Mouse (Mus musculus): ENCODE results near the gene Ppp1r3f. TPM values are rescaled to one million over a fixed set of nuclear protein-coding genes. Genes with fewer than 3 reads are reported as not detected.

Ppp1r3f gene
- polyA plus RNA-seq (2016; fragmentation: Nextera tagmentation; extraction: Ambion mirVana): 0.93 and 1.0 TPM in 2 replicates

DNA sequence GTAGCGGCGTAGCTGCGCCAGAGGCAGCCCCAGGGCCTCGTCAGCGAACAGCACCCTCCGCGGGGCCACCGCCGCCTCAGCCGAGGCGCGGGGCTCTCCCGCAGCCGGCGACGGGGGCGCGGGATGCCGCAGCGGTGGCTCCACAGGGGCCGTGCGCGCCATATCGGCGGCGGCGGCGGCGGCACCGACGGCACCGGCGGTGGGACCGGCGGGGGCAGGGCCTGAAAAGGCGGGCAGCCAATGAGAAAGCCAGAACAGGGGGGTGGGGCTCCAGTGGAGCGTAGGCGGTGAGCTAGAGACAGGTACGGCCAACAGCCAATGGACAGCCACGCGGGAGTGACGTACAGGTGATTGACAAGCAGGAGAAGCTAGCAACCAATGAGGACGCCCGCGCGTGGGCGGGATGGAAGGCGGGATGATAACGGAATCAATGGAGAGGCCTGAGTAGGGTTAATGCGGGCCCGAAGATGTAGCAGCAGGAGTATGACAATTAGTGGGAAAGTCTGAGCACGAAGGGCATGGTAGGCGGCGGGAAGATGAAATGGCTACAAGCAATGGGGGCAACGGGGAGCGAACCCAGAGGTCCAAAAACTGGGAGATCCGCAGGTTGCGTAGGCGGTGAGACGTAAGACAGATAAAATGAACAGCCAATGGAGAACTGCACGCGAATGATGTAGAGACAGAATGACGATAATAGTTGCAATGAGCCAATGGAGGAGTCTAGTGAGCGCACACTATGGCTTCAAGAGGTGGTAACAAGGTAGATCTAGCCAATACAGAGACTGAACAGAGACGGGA is at the start of gene Ppp1r3f:
Ppp1r3f (minus strand) TSS at position 197 of the 798 bp plus-strand sequence.
- Histone ChIP-seq H3K36me3 (no peaks in the 10 kb centered on the region), H3K4me2 (peak within 1 kb of the TSS; percentile 85), H3K9ac (peak within 1 kb of the TSS; percentile 80), H3K27me3 (replicated peaks) (no peaks in the 10 kb centered on the region), H3K4me1 (peaks cover 42% of the 10 kb centered on the region), H3K4me3 (peak within 1 kb of the TSS; percentile 76), H3K27ac (peak within 1 kb of the TSS; percentile 86), H3K9me3 (replicated peaks) (no peaks in the 10 kb centered on the region)
- peak; percentile 96 for ATAC-seq
- WGBS (ENCODE audit: insufficient replicate concordance): 9% methylated on average over 46 of the region's 65 CpGs

GRCm38 (mm10) chrX:7617889-7618551 is 43.9 kb upstream of the Ppp1r3f start:
- Histone ChIP-seq H3K4me1 (no peaks in the 10 kb centered on the region), H3K9me3 (replicated peaks) (no peaks in the 10 kb centered on the region), H3K9ac (no peak overlapping the region), H3K27me3 (replicated peaks) (no peaks in the 10 kb centered on the region), H3K36me3 (no peaks in the 10 kb centered on the region), H3K27ac (no peak overlapping the region), H3K4me3 (no peak overlapping the region), H3K4me2 (no peak overlapping the region)
- no peak for ATAC-seq
- WGBS (ENCODE audit: insufficient replicate concordance): 62% methylated on average over 12 of the region's 12 CpGs

- Histone ChIP-seq H3K9ac (no peak overlapping the region), H3K4me3 (peak overlapping the region; percentile 21; the same call in 1 of the 2 replicates), H3K9me3 (replicated peaks) (no peaks in the 10 kb centered on the region), H3K4me1 (no peaks in the 10 kb centered on the region), H3K27me3 (replicated peaks) (peaks cover 40% of the 10 kb centered on the region), H3K27ac (no peak overlapping the region), H3K4me2 (peak overlapping the region; percentile 51), H3K36me3 (no peaks in the 10 kb centered on the region)
- 24% methylated on average over 26 of the region's 26 CpGs for WGBS (ENCODE audit: insufficient replicate concordance)
- no peak for ATAC-seq
Measured at GRCm38 (mm10) chrX:7610536-7611258, 36.6 kb upstream of the Ppp1r3f start.

DNA sequence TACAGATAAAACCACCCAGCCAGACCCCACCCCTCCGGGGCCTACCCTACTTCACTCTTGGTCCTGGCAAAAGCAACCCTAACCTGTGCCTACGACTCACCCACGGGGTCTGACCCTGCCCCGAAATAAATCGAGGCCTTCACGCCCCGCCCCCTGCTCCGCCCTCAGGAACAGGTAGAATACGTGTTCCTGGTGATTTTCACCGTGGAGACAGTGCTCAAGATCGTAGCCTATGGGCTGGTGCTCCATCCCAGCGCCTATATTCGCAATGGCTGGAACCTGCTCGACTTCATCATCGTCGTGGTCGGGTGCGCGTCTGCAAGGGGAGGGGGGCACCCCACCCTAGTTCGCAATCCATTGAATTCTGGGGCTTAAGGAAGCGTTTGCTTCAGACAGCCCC is 36.0 kb upstream of the Ppp1r3f start:
- H3K4me2 ChIP-seq: peak overlapping the region; percentile 51
- H3K36me3 ChIP-seq: no peaks in the 10 kb centered on the region
- H3K4me1 ChIP-seq: no peaks in the 10 kb centered on the region
- H3K9ac ChIP-seq: no peak overlapping the region
- no peak overlapping the region for H3K27ac ChIP-seq
- peaks cover 40% of the 10 kb centered on the region for H3K27me3 ChIP-seq (replicated peaks)
- ATAC-seq: no peak
- H3K4me3 ChIP-seq: peak overlapping the region; percentile 21; the same call in 1 of the 2 replicates
- H3K9me3 ChIP-seq (replicated peaks): no peaks in the 10 kb centered on the region
- 11% methylated on average over 20 of the region's 21 CpGs for WGBS (ENCODE audit: insufficient replicate concordance)

DNA sequence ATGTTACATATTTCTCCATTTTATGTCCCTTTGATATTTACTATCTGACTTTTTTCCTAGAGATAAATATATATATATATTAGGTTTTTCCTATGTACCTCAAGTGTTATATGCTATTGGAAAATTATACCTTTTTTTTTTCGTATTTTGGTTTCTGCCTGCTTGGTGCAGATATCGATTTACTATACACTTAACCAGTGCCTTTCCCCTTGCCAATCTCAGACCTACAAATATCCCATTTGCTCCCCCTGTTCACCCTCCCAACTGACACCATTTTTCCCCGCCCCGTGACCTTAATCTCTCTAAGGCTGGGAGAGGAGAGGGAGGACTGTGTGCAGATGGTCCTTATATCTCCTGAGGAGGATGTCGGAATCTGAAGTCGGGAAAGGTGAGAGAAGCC is 32.7 kb upstream of the Ppp1r3f start, which contains the start of gene Cacna1f:
Cacna1f (plus strand) TSS at position 301 of the 400 bp plus-strand sequence.
- Histone ChIP-seq H3K4me1 (peaks cover 11% of the 10 kb centered on the region), H3K36me3 (peaks cover 6% of the 10 kb centered on the region; the same call in 1 of the 2 replicates), H3K4me2 (peak within 1 kb of the TSS; percentile 72; the same call in 1 of the 2 replicates), H3K9me3 (replicated peaks) (no peaks in the 10 kb centered on the region), H3K4me3 (no peak within 1 kb of the TSS), H3K27ac (no peak within 1 kb of the TSS), H3K9ac (no peak within 1 kb of the TSS), H3K27me3 (replicated peaks) (peaks cover 39% of the 10 kb centered on the region)
- ATAC-seq: no peak
- 56% methylated on average over 6 of the region's 6 CpGs for WGBS (ENCODE audit: insufficient replicate concordance)

- Histone ChIP-seq H3K4me1 (peaks cover 11% of the 10 kb centered on the region), H3K27me3 (replicated peaks) (peaks cover 26% of the 10 kb centered on the region), H3K4me3 (no peak overlapping the region; the same call in 1 of the 2 replicates), H3K9ac (no peak overlapping the region), H3K4me2 (peak overlapping the region; percentile 72), H3K27ac (no peak overlapping the region), H3K36me3 (peaks cover 7% of the 10 kb centered on the region; the same call in 1 of the 2 replicates), H3K9me3 (replicated peaks) (no peaks in the 10 kb centered on the region)
- peak; percentile 17; the same call in 1 of the 2 replicates for ATAC-seq
- WGBS (ENCODE audit: insufficient replicate concordance): 32% methylated on average over 8 of the region's 8 CpGs
Measured at GRCm38 (mm10) chrX:7605575-7605941, 31.5 kb upstream of the Ppp1r3f start.

DNA sequence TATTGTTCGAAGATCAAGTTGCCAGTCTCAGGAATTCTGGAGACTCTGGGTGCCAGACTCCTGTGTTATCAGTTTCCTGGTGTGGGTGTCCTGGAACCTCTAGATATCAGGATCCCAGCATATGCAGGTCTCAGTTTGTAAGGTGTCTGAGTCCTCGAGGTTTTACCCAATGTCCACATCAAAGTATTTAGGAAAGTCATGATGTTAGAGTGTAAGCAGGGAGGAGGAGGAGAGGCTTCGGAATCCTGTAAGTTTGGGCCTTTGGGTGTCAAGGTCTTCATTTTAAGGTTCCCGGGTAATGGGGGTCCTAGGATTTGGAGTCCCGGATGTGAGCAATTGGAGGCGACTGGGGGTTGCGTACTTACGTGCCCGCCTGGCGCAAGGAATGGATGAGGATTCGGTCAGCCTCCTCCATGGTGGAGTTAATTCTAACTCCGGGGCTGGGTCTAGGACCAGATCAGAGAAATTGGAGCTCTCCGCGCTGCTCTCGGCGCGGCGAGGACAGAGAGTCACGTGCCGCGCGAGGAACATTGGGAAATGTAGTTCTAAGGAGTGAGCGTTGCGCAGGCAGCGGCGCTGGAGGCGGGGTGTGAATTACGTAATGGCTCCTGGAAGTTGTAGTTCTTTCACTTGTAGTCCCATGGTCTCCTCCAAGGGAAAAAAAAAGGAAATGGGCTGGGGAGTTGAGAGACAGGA is 30.9 kb upstream of the Ppp1r3f start, which contains the start of gene Ccdc22:
Ccdc22 (minus strand) TSS at position 639 of the 696 bp plus-strand sequence.
- ATAC-seq: peak; percentile 93
- H3K4me3 ChIP-seq: peak within 1 kb of the TSS; percentile 59
- peak within 1 kb of the TSS; percentile 72 for H3K4me2 ChIP-seq
- peaks cover 21% of the 10 kb centered on the region for H3K27me3 ChIP-seq (replicated peaks)
- WGBS (ENCODE audit: insufficient replicate concordance): 9% methylated on average over 28 of the region's 28 CpGs
- no peak within 1 kb of the TSS for H3K27ac ChIP-seq
- H3K4me1 ChIP-seq: peaks cover 11% of the 10 kb centered on the region
- H3K9ac ChIP-seq: peak within 1 kb of the TSS; percentile 65
- peaks cover 11% of the 10 kb centered on the region; the same call in 1 of the 2 replicates for H3K36me3 ChIP-seq
- H3K9me3 ChIP-seq (replicated peaks): no peaks in the 10 kb centered on the region

- no peak for ATAC-seq
- H3K27ac ChIP-seq: no peak overlapping the region
- peak overlapping the region; percentile 59; the same call in 1 of the 2 replicates for H3K4me3 ChIP-seq
- H3K4me1 ChIP-seq: peaks cover 11% of the 10 kb centered on the region
- H3K9ac ChIP-seq: no peak overlapping the region
- H3K36me3 ChIP-seq: peaks cover 19% of the 10 kb centered on the region
- peak overlapping the region; percentile 72 for H3K4me2 ChIP-seq
- H3K27me3 ChIP-seq (replicated peaks): peaks cover 16% of the 10 kb centered on the region
- no peaks in the 10 kb centered on the region for H3K9me3 ChIP-seq (replicated peaks)
- WGBS (ENCODE audit: insufficient replicate concordance): 71% methylated on average over 7 of the region's 7 CpGs
Measured at GRCm38 (mm10) chrX:7604004-7604403, 29.9 kb upstream of the Ppp1r3f start.

DNA sequence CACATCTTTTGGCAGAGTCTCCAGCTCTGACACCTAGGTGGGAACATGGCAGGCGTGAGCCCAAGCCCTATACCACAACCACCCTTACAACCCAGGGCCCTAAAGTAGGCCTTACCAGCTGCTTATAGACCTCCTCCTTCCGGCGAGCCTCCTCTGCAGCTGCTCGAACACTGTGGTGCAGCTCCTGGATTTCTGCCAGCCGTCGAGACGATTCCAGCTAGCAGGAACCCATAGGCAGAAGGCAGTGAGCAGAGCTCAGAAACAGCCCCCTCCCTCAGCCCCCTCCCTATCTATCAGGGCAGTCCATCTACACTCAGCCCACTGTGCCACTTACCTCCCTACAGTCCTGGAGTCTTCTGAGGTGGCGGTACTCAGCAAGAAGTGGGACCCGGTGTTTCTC is 21.3 kb upstream of the Ppp1r3f start:
- Histone ChIP-seq H3K36me3 (peaks cover 85% of the 10 kb centered on the region), H3K4me1 (no peaks in the 10 kb centered on the region), H3K4me2 (no peak overlapping the region), H3K27me3 (replicated peaks) (no peaks in the 10 kb centered on the region), H3K4me3 (no peak overlapping the region), H3K9me3 (replicated peaks) (no peaks in the 10 kb centered on the region), H3K27ac (no peak overlapping the region), H3K9ac (no peak overlapping the region)
- WGBS (ENCODE audit: insufficient replicate concordance): 89% methylated on average over 9 of the region's 9 CpGs
- ATAC-seq: no peak

DNA sequence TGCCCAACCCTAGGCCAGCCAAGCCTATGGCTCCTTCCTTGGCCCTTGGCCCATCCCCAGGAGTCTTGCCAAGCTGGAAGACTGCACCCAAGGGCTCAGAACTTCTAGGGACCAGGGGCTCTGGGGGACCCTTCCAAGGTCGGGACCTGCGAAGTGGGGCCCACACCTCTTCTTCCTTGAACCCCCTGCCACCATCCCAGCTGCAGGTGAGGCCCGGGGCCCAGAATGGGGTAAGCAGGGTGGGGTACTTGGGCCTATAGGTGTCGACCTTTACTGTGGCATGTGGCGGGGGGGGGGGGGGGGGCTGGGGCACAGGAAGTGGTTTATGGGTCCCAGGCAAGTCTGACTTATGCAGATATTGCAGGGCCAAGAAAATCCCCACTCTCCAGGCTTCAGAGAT is 12.3 kb upstream of the Ppp1r3f start:
- no peak overlapping the region for H3K4me2 ChIP-seq
- H3K4me1 ChIP-seq: no peaks in the 10 kb centered on the region
- peaks cover 16% of the 10 kb centered on the region for H3K36me3 ChIP-seq
- no peaks in the 10 kb centered on the region for H3K27me3 ChIP-seq (replicated peaks)
- H3K4me3 ChIP-seq: no peak overlapping the region
- H3K9me3 ChIP-seq (replicated peaks): no peaks in the 10 kb centered on the region
- WGBS (ENCODE audit: insufficient replicate concordance): 77% methylated on average over 3 of the region's 5 CpGs
- no peak overlapping the region for H3K27ac ChIP-seq
- no peak overlapping the region for H3K9ac ChIP-seq
- no peak for ATAC-seq

- no peak overlapping the region for H3K4me3 ChIP-seq
- no peak overlapping the region for H3K9ac ChIP-seq
- H3K4me1 ChIP-seq: no peaks in the 10 kb centered on the region
- ATAC-seq: no peak
- H3K4me2 ChIP-seq: no peak overlapping the region
- 0 out of 2 replicates have a peak, but pooled peaks cover 4% of the 10 kb centered on the region for H3K36me3 ChIP-seq
- H3K9me3 ChIP-seq (replicated peaks): no peaks in the 10 kb centered on the region
- no peak overlapping the region for H3K27ac ChIP-seq
- 81% methylated on average over 11 of the region's 11 CpGs for WGBS (ENCODE audit: insufficient replicate concordance)
- H3K27me3 ChIP-seq (replicated peaks): no peaks in the 10 kb centered on the region
Measured at GRCm38 (mm10) chrX:7583881-7584280, 9.8 kb upstream of the Ppp1r3f start.

Data from liver, embryonic 12.5 days (tissue).